Mouse (Mus musculus): ENCODE data around the gene Ostm1.

Gene Ostm1

DNA sequence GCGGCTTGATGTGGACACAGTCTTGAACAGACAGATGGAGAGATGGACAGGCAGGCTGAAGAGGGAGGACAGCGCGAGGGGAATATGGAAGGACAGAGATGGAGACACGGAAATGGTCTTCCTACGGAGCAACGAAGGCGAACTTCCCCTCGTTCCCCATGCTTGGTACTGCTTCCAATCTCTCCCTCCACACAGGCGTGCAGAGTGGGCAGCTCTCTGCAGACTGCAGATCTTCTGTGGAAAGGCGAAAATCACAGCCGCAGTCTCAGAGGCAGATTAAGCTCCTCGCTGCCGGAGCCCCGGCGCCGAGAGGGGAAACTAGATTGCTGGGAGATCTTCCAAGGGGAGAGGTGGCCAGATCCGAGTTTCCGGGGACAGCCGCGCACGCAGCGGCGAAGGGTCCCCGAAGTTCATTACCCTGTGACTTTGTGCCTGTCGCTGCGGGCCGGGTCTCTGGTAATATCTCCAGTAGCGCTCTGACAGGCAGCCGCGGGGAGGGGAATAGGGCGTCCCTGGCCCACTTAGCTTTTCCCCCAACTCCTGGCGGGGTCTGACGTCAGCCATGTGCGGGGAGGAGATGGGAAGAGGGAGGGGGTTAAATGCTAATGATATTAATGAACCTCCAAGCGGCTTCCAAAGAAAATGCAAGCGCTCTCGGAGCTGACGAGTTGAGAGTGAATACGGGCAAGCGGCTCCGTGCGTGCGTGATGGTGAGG lies at the start of gene Ostm1, which contains the start of gene Nr2e1:
Ostm1 (plus strand) TSS at position 666 of the 716 bp plus-strand sequence.
Nr2e1 (minus strand) TSS at position 476 of the 716 bp plus-strand sequence.
- DNase-seq (ENCODE audit: low spot score in 2 of 2) = peak; percentile 57 to 73

DNA sequence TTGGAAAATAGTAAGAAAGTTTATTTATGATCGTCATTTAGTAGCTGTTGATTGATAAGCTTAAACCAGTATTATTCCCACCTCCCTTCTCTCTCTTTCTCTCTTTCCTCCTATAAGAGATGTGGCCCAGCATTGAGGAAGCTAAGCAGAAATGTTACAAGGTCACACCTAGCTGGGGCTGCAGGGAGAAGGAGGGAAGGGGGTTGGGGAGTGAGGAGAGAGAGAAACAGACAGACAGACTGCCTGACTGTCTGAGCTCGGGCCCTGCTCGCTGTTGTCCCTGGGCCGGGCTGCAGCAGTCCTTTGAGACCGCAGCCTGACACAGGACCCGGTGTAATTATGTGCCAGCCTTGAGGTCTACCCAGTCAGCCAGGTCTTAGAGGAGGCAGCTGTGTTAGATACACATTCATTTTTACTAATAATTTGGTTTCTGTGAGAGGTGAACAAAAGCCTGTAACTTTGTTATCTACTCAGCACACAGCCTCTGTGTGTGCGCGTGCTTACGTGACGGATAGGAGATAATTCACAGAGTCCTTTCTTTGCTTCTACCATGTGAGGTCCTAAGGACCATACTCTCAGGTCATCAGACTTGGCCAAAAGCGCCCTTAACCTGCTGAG lies 49.7 kb upstream of the Ostm1 start:
- no peak for DNase-seq (ENCODE audit: low spot score in 2 of 2)

- no peak for DNase-seq (ENCODE audit: low spot score in 2 of 2)
These were observed 45.9 kb upstream of the Ostm1 start for GRCm38 (mm10) chr10:42537571-42538316.

GRCm38 (mm10) chr10:42545707-42546503 lies 37.7 kb upstream of the Ostm1 start:
- no peak for DNase-seq (ENCODE audit: low spot score in 2 of 2)

- DNase-seq (ENCODE audit: low spot score in 2 of 2) = no peak
These were observed 37.1 kb upstream of the Ostm1 start for GRCm38 (mm10) chr10:42546507-42546906.

- DNase-seq (ENCODE audit: low spot score in 2 of 2) = no peak
These were observed 23.9 kb upstream of the Ostm1 start for GRCm38 (mm10) chr10:42559581-42560200.

DNA sequence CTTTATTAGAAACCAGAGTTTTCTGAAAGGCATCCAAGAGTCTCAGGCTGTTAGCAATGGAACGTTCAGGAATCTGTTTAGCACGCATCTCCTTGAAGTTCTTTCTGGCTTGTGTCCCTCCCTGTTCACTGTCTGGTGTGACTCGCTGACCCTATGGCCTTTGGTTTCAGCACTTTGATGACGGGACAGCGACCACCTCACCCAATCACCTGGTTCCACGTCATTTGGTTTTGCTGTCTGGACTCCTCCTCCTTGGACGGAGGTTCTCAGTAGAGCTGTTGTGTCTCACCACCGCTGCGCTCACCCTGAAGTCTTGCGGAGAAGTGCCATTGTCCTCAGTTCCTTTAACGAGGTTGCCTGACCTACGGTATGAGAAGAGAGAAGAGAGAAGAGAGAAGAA lies 21.4 kb upstream of the Ostm1 start:
- DNase-seq (ENCODE audit: low spot score in 2 of 2) = no peak

DNA sequence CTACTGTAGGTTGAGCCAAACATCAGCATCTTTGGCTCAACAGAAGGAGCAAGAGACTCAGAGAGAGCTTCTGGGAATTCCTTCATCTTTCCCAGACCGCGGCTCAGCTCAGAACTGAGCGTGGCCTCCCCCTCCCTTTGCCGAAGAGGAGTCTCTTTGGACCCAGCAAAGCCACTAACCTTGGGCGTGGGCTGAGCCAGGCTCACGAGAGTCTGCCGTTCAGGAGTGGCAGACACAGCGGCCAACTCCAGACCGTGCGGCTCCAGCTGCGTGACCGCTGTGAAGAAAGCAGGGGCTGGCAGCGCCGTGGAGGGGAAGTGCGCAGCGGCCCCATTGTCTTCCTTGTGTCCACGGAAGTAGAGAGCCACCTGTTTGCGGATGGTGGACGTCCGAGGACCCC lies 11.1 kb upstream of the Ostm1 start:
- DNase-seq (ENCODE audit: low spot score in 2 of 2) = no peak

- DNase-seq (ENCODE audit: low spot score in 2 of 2) = no peak
These were observed 10.7 kb upstream of the Ostm1 start for GRCm38 (mm10) chr10:42572971-42573370.

DNA sequence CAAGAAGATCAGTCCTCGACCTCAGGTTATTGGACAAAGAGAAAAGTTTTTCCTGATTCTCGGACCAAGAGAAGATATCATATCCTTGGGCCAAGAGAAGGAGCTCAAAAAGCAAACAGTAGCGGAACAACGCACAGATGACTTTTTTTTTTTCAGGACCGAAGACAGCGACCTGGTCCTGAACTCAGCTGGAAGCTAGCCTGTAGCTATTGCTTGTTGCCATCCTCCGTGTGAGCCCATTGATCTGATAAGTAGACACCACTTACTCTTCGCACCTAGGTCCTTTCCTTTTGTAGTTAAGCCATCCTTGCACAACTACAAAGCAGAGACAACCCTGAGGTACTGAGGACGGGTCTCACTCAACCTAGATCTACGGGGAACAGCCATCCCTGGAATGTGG lies 9.0 kb upstream of the Ostm1 start:
- no peak for DNase-seq (ENCODE audit: low spot score in 2 of 2)

DNA sequence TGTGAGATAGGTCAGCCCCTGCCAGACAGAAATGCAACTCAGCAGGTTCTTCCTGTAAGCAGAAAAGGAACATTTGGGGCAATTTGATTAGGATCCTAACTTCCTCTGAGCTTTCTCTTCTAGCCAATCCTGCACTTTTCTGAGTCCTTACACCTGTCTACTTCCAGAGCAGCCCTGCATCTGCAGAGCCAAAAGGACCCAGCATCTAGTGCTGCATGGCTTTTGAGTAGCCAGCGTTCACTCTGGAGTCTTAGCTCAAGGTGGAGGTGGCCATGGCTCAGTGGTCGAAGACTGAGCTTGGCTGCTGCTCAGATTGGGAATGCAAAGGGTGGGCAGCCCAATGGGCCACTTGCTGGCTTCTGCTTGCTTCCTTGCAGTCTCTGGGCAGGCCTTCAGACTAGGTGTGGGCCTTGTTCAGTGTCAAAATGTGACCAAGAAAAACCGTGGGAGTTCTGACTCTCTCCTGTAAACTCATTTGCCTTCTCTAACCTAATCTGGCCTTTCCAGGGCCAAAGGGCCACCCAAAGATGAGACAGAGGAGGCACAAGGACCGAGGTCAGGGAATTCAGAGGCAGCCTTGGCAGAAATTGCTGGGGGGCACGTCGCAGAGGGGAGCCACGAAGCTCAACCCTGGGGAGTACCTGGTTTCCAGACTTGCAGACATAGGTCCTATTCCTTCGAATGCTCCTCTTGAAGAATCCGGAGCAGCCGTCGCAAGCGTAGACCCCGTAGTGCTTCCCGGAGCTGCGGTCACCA lies 5.9 kb upstream of the Ostm1 start:
- DNase-seq (ENCODE audit: low spot score in 2 of 2) = no peak

DNA sequence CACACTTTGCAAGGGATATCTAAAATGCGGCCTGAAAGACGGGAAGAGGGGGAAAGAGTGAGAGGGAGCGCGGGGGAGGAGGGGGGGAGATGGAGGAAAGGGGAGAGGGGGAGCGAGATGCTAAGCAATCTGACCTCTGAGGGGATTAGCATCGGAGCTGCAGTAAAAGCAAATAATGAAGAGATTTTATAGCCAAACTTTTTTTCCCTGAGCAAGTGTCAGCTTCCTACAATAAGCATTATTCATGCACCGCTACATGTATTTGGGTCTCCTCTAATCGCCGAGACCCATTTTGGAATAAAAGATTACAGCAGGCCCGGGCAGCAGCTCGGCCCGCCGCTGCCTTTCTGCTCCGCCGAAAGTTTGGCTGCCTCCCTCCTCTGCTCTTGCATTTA lies 5.3 kb upstream of the Ostm1 start:
- DNase-seq (ENCODE audit: low spot score in 2 of 2) = no peak

GRCm38 (mm10) chr10:42578698-42579474 lies 4.7 kb upstream of the Ostm1 start:
- DNase-seq (ENCODE audit: low spot score in 2 of 2) = no peak

- no peak for DNase-seq (ENCODE audit: low spot score in 2 of 2)
These were observed 4.0 kb upstream of the Ostm1 start for GRCm38 (mm10) chr10:42579475-42580130.

DNA sequence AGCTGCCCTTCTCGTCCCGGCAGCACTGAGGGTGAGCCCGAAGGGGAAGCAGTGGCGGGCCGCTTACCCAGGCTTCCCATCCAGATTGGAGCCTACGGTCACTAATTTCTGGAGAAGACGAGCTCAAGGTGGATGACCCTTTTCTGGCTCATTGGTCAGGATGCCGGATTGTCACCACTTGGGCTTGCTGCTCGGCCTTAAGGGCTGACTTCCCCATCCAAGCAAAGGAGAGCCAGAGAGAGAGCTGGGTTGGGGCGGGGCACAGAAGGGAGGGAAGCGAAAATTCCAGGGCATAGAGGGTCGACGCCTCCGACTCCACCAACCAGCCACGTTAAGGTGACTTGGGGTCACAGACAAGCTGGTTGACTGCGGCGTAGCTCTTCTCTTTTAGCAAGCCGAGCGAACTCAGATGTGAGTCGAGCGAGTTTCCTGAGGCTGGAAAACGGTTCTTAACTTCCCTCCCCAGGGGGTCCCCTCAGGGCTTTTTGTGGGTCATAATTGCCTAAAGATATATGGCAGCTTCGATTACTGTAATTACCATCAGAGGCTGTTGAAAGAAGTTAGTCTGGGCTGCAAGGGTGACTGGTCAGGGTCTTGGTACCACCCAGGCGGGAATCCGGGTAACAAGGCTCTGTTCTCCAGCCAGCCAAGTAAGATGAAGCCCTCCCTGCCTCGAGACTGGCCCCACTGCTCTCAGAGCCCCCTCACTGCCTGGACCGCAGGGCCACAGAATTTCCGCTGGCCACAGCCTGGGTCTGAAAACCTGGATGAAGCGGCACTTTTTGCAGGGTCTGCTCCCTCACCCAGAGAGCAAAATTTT lies 3.3 kb upstream of the Ostm1 start:
- DNase-seq (ENCODE audit: low spot score in 2 of 2) = no peak

- DNase-seq (ENCODE audit: low spot score in 2 of 2) = no peak
These were observed 2.7 kb upstream of the Ostm1 start for GRCm38 (mm10) chr10:42580951-42581277.

DNA sequence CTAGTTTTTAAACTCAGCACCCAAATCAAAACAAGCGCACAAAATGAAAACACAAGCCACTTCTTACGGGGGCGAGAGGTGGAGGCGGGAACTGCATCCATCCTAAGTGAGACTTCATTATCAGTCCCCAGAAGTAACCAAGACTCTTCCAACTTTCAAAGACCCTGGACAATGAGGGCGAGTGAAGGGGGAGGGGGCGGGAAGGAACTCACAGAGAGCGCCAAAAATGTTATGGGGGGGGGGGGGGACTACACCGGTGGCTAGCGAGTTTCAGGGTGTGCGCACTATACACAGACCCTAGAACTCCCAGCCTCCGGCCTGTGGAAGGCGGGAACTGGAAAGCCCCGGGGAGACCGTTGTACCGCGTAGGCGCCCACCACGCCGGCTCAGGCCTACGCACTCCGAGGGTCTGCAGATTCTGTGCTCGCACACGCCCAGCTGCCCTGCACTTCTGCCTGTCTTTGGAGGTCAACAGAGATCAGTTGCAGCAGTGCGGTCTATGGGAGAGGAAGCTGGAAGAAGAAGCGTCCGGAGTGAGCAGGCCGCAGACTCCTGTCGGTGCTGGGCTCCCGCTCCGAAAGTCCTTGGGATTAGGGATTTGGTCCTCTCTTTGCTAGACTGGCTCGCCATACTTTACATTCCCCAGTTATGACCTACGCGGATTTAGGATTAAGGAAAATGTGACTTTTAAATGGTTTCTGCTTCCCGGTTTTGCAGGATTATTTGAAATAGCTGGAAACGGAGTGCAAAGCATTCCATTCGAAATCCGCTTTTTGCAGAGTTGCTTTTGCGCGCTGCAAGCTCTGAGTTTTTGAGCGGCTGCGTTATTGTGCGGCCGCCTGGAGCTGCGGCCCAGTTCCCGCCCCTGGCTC lies 1.7 kb upstream of the Ostm1 start:
- no peak for DNase-seq (ENCODE audit: low spot score in 2 of 2)
